Mouse (Mus musculus) forebrain, embryonic 14.5 days (tissue): ENCODE measurements around the gene Wdr93. TPM values are rescaled to one million over a fixed set of nuclear protein-coding genes. Genes with fewer than 3 reads are reported as not detected.

Experiments used
- ATAC-seq: fragments of 200-750 bp; cut with Nextera tagmentation; 2 replicates; pipeline ENCODE4 v1.8.0; 2017; ENCODE audit warnings: mild to moderate bottlenecking, moderate library complexity
- DNase-seq: peaks from one replicate; pipeline ENCODE4 v3.0.0-alpha.2; 2015; ENCODE audit warnings: low spot score
- H3K27ac ChIP-seq: fragments of 300-500 bp; sonication (generic); 2 replicates; pipeline ENCODE4 v1.5.1; 2014; ENCODE audit warnings: low read depth, mild to moderate bottlenecking, control low read depth, low read length, moderate library complexity
- H3K27me3 ChIP-seq: fragments of 300-500 bp; sonication (generic); replicated peaks from 2 replicates; pipeline ENCODE4 v1.6.1; 2014; ENCODE audit warnings: low read length, control low read depth, mixed read lengths; ENCODE audit not compliant: control insufficient read depth, insufficient read depth
- H3K36me3 ChIP-seq: fragments of 300-500 bp; sonication (generic); 2 replicates; pipeline ENCODE4 v1.6.1; 2014; ENCODE audit warnings: low read length, control low read depth; ENCODE audit not compliant: control insufficient read depth, insufficient read depth
- H3K4me1 ChIP-seq: fragments of 300-500 bp; sonication (generic); 2 replicates; pipeline ENCODE4 v1.6.1; 2014; ENCODE audit warnings: antibody characterized with exemption, low read length, control low read depth; ENCODE audit not compliant: control insufficient read depth, insufficient read depth
- H3K4me2 ChIP-seq: fragments of 300-500 bp; sonication (generic); 2 replicates; pipeline ENCODE4 v1.6.1; 2014; ENCODE audit warnings: mild to moderate bottlenecking, control low read depth, low read length
- H3K4me3 ChIP-seq: fragments of 300-500 bp; sonication (generic); 2 replicates; pipeline ENCODE4 v1.5.1; 2014; ENCODE audit warnings: low read depth, low read length, control low read depth
- H3K9ac ChIP-seq: fragments of 300-500 bp; sonication (generic); 2 replicates; pipeline ENCODE4 v1.6.1; 2014; ENCODE audit warnings: mild to moderate bottlenecking, low read length, control low read depth, moderate library complexity
- H3K9me3 ChIP-seq: fragments of 300-500 bp; sonication (generic); replicated peaks from 2 replicates; pipeline ENCODE4 v1.6.1; 2016; ENCODE audit warnings: low read length, control low read depth, mixed read lengths; ENCODE audit not compliant: control insufficient read depth
- WGBS: fragments of 180-500 bp; shearing (Covaris S2); extraction: QIAGEN DNeasy Blood & Tissue Kit; methylation state at CpG from one replicate; pipeline ENCODE4 v1.1.7; 2014; 5-methylcytosine and 5-hydroxymethylcytosine counted together
- polyA plus RNA-seq: library from polyadenylated mRNA; unstranded; fragments of >200 nt; fragmentation: Nextera tagmentation; extraction: Ambion mirVana; gene quantifications from 2 replicates; pipeline ENCODE4 v1.2.1, GENCODE M21; 2014

Gene Wdr93
- polyA plus RNA-seq, 1 experiment from 2014 or later, result 0.46 TPM

GRCm38 (mm10) chr7:79727091-79727490 is 15.9 kb upstream of the Wdr93 start:
- Histone ChIP-seq H3K4me1 (no peaks in the 10 kb centered on the region), H3K36me3 (no peaks in the 10 kb centered on the region), H3K27ac (no peak overlapping the region), H3K27me3 (peaks cover 11% of the 10 kb centered on the region; the same call in 1 of the 2 replicates), H3K9me3 (no peaks in the 10 kb centered on the region), H3K4me3 (no peak overlapping the region), H3K9ac (no peak overlapping the region), H3K4me2 (no peak overlapping the region)
- ATAC-seq, result peak; percentile 54; the same call in 1 of the 2 replicates
- DNase-seq, result peak; percentile 67
- WGBS, result 17% methylated on average over 2 of the region's 2 CpGs

- WGBS, result 38% methylated on average over 6 of the region's 6 CpGs
- Histone ChIP-seq H3K27me3 (0 out of 2 replicates have a peak, but pooled peaks cover under 1% of the 10 kb centered on the region), H3K36me3 (no peaks in the 10 kb centered on the region), H3K4me1 (no peaks in the 10 kb centered on the region), H3K4me2 (no peak overlapping the region), H3K9ac (no peak overlapping the region), H3K27ac (no peak overlapping the region), H3K4me3 (no peak overlapping the region), H3K9me3 (no peaks in the 10 kb centered on the region)
- DNase-seq, result peak; percentile 66
- peak; percentile 47; the same call in 1 of the 2 replicates for ATAC-seq
Measured at GRCm38 (mm10) chr7:79728219-79728618, 14.7 kb upstream of the Wdr93 start.

GRCm38 (mm10) chr7:79729169-79729568 is 13.8 kb upstream of the Wdr93 start:
- H3K4me3 ChIP-seq, result no peak overlapping the region
- H3K9me3 ChIP-seq, result no peaks in the 10 kb centered on the region
- ATAC-seq (peak; percentile 65), DNase-seq (peak; percentile 78)
- H3K4me1 ChIP-seq, result no peaks in the 10 kb centered on the region
- H3K4me2 ChIP-seq, result no peak overlapping the region
- no peaks in the 10 kb centered on the region for H3K36me3 ChIP-seq
- H3K27ac ChIP-seq, result no peak overlapping the region
- WGBS, result 5% methylated on average over 8 of the region's 8 CpGs
- H3K9ac ChIP-seq, result no peak overlapping the region
- H3K27me3 ChIP-seq, result no peaks in the 10 kb centered on the region

- no peak overlapping the region for H3K4me3 ChIP-seq
- ATAC-seq, result peak; percentile 17; the same call in 1 of the 2 replicates
- no peak overlapping the region for H3K9ac ChIP-seq
- no peak overlapping the region for H3K27ac ChIP-seq
- H3K4me2 ChIP-seq, result no peak overlapping the region
- DNase-seq, result peak; percentile 27
- H3K27me3 ChIP-seq, result no peaks in the 10 kb centered on the region
- no peaks in the 10 kb centered on the region for H3K9me3 ChIP-seq
- H3K36me3 ChIP-seq, result 0 out of 2 replicates have a peak, but pooled peaks cover 3% of the 10 kb centered on the region
- H3K4me1 ChIP-seq, result no peaks in the 10 kb centered on the region
- 66% methylated on average over 11 of the region's 11 CpGs for WGBS
Measured at GRCm38 (mm10) chr7:79729743-79730370, 13.1 kb upstream of the Wdr93 start.

GRCm38 (mm10) chr7:79731438-79731837 is 11.5 kb upstream of the Wdr93 start:
- no peak for DNase-seq
- Histone ChIP-seq H3K9me3 (no peaks in the 10 kb centered on the region), H3K9ac (no peak overlapping the region), H3K4me3 (no peak overlapping the region), H3K27ac (no peak overlapping the region), H3K27me3 (no peaks in the 10 kb centered on the region), H3K4me2 (no peak overlapping the region), H3K4me1 (no peaks in the 10 kb centered on the region), H3K36me3 (0 out of 2 replicates have a peak, but pooled peaks cover 9% of the 10 kb centered on the region)
- ATAC-seq, result no peak
- 69% methylated on average over 13 of the region's 13 CpGs for WGBS

GRCm38 (mm10) chr7:79732622-79733021 is 10.3 kb upstream of the Wdr93 start, which contains the start of gene Plin1:
TSS of gene Plin1 (minus strand) at chr7:79732903.
- no peaks in the 10 kb centered on the region for H3K9me3 ChIP-seq
- WGBS, result 66% methylated on average over 4 of the region's 4 CpGs
- H3K9ac ChIP-seq, result no peak within 1 kb of the TSS
- H3K4me1 ChIP-seq, result no peaks in the 10 kb centered on the region
- no peak within 1 kb of the TSS for H3K27ac ChIP-seq
- peaks cover 20% of the 10 kb centered on the region for H3K36me3 ChIP-seq
- H3K4me2 ChIP-seq, result no peak within 1 kb of the TSS
- H3K27me3 ChIP-seq, result no peaks in the 10 kb centered on the region
- ATAC-seq (no peak), DNase-seq (no peak)
- no peak within 1 kb of the TSS for H3K4me3 ChIP-seq

- no peak overlapping the region for H3K9ac ChIP-seq
- H3K4me2 ChIP-seq, result no peak overlapping the region
- ATAC-seq, result no peak
- H3K9me3 ChIP-seq, result no peaks in the 10 kb centered on the region
- WGBS, result 78% methylated on average over 8 of the region's 8 CpGs
- H3K27me3 ChIP-seq, result no peaks in the 10 kb centered on the region
- H3K36me3 ChIP-seq, result peaks cover 21% of the 10 kb centered on the region
- DNase-seq, result no peak
- no peak overlapping the region for H3K27ac ChIP-seq
- H3K4me3 ChIP-seq, result no peak overlapping the region
- no peaks in the 10 kb centered on the region for H3K4me1 ChIP-seq
Measured at GRCm38 (mm10) chr7:79734563-79734962, 8.4 kb upstream of the Wdr93 start.

GRCm38 (mm10) chr7:79736511-79736910 is 6.5 kb upstream of the Wdr93 start:
- DNase-seq, result no peak
- no peak overlapping the region for H3K4me2 ChIP-seq
- ATAC-seq, result no peak
- no peak overlapping the region for H3K4me3 ChIP-seq
- no peaks in the 10 kb centered on the region for H3K9me3 ChIP-seq
- H3K27me3 ChIP-seq, result no peaks in the 10 kb centered on the region
- WGBS, result 93% methylated on average over 14 of the region's 14 CpGs
- no peak overlapping the region for H3K27ac ChIP-seq
- H3K4me1 ChIP-seq, result no peaks in the 10 kb centered on the region
- peaks cover 21% of the 10 kb centered on the region for H3K36me3 ChIP-seq
- H3K9ac ChIP-seq, result no peak overlapping the region

- no peak for DNase-seq
- H3K9me3 ChIP-seq, result no peaks in the 10 kb centered on the region
- 93% methylated on average over 2 of the region's 2 CpGs for WGBS
- H3K4me3 ChIP-seq, result no peak overlapping the region
- H3K36me3 ChIP-seq, result peaks cover 21% of the 10 kb centered on the region
- H3K27ac ChIP-seq, result no peak overlapping the region
- H3K4me1 ChIP-seq, result peaks cover 6% of the 10 kb centered on the region
- no peak overlapping the region for H3K9ac ChIP-seq
- ATAC-seq, result no peak
- no peaks in the 10 kb centered on the region for H3K27me3 ChIP-seq
- no peak overlapping the region for H3K4me2 ChIP-seq
Measured at GRCm38 (mm10) chr7:79738913-79739312, 4.0 kb upstream of the Wdr93 start.
